Mouse (Mus musculus): Measurements from ENCODE around the gene Ddx46.
"Not testable (repeated sequence)": the region's sequence is repeated elsewhere in the genome, so short reads cannot be mapped to it uniquely, and the experiment has no call there.

Ddx46 gene

GRCm38 (mm10) chr13:55634639-55635127 is at the start of gene Ddx46:
Gene Ddx46 (plus strand): TSS chr13:55635027.
- in situ Hi-C loops (cut with MboI; ENCODE audit: unreplicated experiment in 2 of 2) = loop anchor here in 1 of 2 experiments (5.0 to 25.0 kb wide), 2 partner anchors 32 to 222 kb away; partner anchors contain the start of gene Pfn3

DNA sequence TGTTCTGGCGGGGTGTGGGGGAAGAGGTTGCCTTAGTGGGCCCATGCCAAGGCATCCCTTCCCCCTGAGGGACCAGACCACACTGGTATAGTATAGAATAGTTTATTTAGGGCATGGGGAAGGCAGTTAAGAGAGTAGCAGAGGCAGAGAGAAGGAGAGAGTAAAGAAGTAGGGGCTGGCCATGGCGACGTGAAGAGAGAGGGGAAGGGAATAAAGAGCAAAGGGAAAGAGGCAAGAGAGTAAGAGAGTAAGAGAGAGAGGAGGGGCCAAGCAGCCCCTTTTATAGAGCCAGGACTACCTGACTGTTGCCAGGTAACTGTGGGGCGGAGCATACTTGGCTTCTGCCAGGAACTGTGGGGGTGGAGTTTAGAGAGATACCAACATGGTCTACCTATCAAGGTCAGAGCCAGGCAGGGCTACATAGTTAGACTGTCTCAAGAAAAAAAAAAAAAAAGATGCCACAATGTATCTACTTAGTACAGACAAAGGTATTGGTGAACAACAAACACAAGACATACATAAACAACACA is 42.8 kb upstream of the Ddx46 start:
- in situ Hi-C loops (cut with MboI; ENCODE audit: unreplicated experiment in 2 of 2) = no loop called here

DNA sequence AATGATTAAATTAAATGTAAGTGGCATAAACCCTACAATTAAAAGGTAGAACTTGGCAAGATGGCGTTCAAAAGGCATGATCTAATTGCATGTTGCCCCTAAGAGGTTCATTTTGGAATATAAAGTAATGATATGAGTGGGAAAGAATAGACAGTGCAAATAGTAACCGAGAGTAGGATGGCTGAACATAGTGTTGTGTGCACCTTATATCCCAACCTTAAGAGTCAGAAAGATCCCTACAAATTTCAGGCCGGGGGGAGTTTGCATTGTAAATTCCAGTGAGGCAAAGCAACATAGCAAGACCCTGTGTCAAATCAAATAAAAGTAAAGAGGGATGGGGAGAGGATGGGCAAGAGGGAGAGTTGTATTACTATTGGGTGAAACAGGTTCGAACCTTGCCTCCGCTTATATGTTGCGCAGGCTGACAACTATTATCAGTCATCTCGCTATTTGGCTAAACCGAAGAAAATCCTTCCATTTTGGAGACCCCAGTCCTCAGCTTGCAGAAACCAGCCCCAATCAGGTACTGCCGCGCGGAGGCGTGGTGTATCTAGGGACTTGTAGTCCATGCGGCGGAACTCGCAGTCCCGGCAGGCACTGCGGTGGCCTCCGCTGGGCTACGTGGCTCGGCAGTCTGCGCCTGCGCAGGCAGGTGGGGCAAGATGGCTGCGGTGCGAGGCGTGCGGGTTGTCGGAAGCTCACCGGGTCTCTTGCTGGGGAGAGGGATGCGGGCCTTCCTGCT is 42.1 kb upstream of the Ddx46 start:
- in situ Hi-C loops (cut with MboI; ENCODE audit: unreplicated experiment in 2 of 2) = no loop called here

DNA sequence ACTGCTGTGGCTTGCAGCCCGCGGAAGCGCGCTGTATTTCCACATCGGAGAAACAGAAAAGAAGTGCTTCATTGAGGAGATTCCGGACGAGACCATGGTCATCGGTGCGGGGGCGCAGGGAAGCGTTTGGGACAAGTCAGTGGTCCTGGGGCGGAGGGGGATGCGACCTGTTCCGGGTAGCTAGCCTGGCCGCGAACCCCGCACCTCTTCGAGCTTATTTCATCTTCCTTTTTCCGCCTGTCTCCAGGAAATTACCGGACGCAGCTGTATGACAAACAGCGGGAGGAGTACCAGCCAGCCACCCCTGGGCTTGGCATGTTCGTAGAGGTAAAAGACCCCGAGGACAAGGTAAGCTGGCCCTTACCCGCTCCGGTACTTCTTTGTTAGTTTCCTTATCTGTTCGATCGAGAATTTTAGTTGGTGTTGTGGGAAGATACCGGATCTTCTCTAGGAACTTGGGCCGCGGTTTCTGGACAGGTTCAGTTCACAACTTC is 41.5 kb upstream of the Ddx46 start:
- in situ Hi-C loops (cut with MboI; ENCODE audit: unreplicated experiment in 2 of 2) = no loop called here

DNA sequence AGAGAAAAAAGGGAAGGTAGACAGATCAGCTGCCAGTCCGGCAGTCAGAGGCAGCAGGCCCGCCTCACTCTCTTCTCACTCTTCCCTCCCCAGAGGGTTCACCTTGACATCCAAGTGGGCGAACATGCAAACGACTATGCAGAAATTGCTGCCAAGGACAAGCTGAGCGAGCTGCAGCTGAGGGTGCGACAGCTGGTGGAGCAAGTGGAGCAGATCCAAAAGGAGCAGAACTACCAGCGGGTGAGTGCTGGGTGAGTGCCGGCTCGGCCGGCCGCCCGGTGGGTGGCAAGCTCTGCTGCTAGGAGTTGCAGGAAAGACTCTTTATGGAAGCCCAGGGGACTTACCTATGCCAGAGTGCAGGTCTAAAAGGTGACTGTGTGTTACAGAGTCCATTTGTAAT is 39.5 kb upstream of the Ddx46 start:
- in situ Hi-C loops (cut with MboI; ENCODE audit: unreplicated experiment in 2 of 2) = no loop called here

- in situ Hi-C loops (cut with MboI; ENCODE audit: unreplicated experiment in 2 of 2) = no loop called here
Measured at GRCm38 (mm10) chr13:55596802-55597201, 38.0 kb upstream of the Ddx46 start.

DNA sequence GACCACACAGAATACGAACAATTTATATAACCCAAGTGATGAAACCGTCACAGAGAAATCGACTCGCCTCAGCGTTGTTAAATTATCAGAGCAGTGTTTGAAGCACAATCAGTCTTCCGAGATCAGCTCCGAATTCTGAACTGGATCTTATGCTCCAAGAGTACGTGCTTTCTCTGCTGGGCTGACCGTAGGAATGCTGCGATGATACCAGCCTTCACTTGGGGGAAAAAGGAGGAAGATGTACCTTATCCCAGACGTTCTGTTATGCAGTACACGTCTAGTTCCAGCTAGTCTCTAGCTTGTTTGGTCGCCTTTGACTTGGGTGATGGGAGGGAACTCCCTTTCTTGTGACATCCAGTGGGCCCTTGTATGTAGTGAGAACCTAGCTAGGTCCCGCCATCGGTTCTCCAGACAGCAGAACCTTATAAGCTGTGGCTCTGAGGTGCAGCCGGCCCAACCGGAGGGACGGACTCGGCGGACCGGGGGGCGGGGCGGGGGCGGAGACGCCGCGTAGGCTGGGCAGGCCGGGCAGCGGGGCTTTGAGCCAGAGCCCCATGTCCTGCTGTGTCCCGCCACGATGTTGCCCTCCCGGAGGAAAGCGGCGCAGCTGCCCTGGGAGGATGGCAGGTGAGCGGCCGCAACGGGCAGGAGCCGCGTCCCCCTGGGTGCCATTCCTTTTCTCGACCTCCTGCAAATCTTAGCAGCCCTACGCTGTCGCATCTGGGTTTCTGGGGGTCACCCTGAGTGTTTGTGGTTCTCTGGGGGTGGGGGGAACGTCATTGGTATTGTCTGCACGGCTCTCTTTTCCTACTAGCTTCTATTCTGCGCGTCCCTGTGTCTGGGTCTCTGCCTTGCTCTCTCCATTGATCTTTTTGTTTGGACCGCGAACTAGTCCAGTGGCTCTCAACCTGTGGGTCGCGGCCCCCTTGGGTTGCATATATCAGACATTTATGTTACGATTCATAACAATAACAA is 35.0 kb upstream of the Ddx46 start, which contains the start of gene B4galt7:
TSS of gene B4galt7 (plus strand) at position 331 of the 975 bp plus-strand sequence.
- in situ Hi-C loops (cut with MboI; ENCODE audit: unreplicated experiment in 2 of 2) = loop anchor here in 1 of 2 experiments (5.0 kb wide), 1 partner anchor 37 kb away; the partner anchor contains the start of gene Ddx46

- in situ Hi-C loops (cut with MboI; ENCODE audit: unreplicated experiment in 2 of 2) = loop anchor here in 1 of 2 experiments (5.0 kb wide), 1 partner anchor 37 kb away; the partner anchor contains the start of gene Ddx46
Measured at GRCm38 (mm10) chr13:55600657-55601056, 34.2 kb upstream of the Ddx46 start.

DNA sequence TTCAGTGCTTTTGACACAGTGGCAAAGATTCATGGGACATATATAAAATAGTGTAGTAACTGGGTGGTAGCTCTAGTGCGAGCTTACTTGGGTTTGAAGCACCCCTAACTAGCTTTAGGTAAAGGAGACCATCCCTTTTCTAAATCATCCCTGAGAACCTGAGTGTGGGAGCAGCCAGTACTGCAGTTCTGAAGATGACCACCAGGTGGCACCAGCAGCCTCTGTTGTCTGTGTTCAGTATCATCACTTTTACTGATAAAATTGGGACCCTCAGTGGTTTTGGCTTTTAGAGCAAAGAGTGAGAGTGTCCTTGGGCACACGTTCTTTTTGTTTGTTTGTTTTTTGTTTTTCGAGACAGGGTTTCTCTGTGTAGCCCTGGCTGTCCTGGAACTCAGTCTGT is 33.2 kb upstream of the Ddx46 start:
- in situ Hi-C loops (cut with MboI; ENCODE audit: unreplicated experiment in 2 of 2) = loop anchor here in 1 of 2 experiments (5.0 kb wide), 1 partner anchor 36 kb away; the partner anchor contains the start of gene Ddx46

GRCm38 (mm10) chr13:55604606-55605005 is 30.2 kb upstream of the Ddx46 start:
- in situ Hi-C loops (cut with MboI; ENCODE audit: unreplicated experiment in 2 of 2) = loop anchor here in 1 of 2 experiments (5.0 kb wide), 1 partner anchor 33 kb away; the partner anchor contains the start of gene Ddx46

DNA sequence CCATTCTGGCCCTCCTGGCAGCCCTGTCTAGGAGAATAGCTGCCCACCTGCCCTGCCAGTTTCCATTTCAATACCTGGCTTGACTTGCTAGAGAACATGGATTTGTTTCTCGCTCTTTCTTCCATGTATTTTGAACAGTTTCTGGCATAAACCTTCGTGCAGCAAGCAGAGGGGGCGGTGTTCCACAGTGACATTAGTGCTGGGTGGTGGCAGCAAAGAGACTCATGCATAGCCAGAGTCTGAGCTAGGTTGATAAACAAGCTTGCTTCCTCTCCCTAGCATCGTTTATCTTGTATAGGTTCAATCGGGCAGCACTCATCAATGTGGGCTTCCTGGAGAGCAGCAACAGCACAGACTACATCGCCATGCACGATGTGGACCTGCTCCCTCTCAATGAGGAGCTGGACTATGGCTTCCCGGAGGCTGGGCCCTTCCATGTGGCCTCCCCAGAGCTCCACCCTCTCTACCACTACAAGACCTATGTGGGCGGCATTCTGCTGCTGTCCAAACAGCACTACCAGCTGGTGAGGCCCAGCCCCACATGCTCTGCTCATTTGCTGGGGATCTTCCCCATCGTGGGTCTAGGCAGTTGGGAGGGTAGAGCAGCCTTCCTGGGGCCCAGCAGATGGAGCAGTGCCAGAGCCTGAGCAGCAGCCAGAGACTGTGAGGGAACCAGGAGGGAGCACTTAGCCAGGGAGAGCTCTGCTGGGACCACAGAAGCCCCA is 27.8 kb upstream of the Ddx46 start:
- in situ Hi-C loops (cut with MboI; ENCODE audit: unreplicated experiment in 2 of 2) = no loop called here

DNA sequence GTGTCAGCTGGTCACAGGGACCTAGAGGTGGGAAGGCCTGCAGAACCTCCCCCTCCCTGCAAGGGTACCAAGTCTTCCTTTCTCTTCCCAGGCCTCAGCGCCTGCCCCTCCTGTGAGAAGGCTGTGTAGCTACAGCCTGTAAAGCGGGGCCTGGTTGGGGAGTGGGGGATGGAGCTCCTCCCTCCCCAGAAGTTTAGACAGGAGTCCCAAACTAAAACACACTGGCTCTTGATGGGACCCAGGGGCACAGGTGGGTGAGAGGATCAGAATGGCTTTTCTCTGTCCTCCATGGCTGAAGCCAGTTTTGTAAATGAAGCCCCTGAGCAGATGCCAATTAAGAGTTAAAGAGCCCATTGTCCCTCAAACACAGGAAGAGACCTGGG is 27.2 kb upstream of the Ddx46 start:
- in situ Hi-C loops (cut with MboI; ENCODE audit: unreplicated experiment in 2 of 2) = no loop called here

DNA sequence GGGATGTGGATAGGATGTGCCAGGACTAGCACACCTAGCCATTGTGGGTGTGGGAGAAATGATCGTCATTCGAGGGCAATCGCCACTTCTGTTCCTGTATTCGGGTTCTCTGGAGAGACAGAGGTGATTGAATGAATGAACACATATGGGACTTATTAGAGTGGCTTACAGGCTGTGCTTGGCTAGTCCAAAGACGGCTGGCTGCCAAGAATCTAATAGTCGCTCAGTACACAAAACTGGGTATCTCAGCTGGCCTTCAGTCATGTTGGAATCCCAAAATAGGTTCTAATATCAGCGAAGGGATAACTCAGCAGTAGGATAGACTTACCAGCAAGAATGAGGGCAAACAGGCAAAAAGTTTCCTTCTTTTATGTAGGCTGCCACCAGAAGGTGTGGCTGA is 22.8 kb upstream of the Ddx46 start:
- in situ Hi-C loops (cut with MboI; ENCODE audit: unreplicated experiment in 2 of 2) = no loop called here

DNA sequence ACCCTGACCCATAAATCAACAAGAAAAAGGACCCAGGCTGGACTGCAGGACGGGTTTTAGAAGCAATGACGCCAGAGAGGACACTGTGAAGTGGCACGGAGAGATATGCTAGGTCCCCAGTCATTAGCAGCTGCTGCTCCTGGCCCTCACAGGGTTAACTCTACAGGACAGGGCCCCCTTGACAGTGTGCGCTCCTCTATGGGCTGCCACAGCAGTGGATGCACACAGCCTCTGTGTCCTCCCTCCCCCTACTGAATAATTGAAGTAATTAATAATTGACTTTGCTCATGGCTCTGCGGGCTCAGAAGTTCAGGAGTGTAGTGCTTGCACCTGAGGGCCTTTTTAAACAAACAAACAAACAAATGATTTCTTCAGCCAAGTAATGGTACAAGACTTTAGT is 21.4 kb upstream of the Ddx46 start:
- in situ Hi-C loops (cut with MboI; ENCODE audit: unreplicated experiment in 2 of 2) = no loop called here

- in situ Hi-C loops (cut with MboI; ENCODE audit: unreplicated experiment in 2 of 2) = no loop called here
Measured at GRCm38 (mm10) chr13:55619328-55619727, 15.5 kb upstream of the Ddx46 start.

DNA sequence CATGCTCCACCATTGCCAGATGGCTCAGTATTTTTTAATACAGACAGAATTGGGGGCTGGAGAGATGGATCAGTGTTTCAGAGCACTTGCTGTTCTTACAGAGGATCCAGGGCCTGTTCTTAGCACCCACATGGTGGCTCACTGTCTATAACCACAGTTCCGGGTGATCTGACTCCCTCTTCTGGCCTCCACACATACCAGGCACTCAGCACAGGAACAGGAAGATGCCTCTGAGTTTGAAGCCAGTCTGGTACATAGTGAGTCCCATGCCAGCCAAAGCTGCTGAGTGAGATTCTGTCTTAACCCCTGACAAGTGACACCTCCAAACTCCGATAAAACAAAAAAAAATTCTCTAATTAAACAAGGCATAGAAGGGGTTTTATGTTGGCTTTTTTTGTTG is 14.6 kb upstream of the Ddx46 start:
- in situ Hi-C loops (cut with MboI; ENCODE audit: unreplicated experiment in 2 of 2) = no loop called here

- in situ Hi-C loops (cut with MboI; ENCODE audit: unreplicated experiment in 2 of 2) = not testable (repeated sequence)
Measured at GRCm38 (mm10) chr13:55622156-55622648, 12.6 kb upstream of the Ddx46 start.

DNA sequence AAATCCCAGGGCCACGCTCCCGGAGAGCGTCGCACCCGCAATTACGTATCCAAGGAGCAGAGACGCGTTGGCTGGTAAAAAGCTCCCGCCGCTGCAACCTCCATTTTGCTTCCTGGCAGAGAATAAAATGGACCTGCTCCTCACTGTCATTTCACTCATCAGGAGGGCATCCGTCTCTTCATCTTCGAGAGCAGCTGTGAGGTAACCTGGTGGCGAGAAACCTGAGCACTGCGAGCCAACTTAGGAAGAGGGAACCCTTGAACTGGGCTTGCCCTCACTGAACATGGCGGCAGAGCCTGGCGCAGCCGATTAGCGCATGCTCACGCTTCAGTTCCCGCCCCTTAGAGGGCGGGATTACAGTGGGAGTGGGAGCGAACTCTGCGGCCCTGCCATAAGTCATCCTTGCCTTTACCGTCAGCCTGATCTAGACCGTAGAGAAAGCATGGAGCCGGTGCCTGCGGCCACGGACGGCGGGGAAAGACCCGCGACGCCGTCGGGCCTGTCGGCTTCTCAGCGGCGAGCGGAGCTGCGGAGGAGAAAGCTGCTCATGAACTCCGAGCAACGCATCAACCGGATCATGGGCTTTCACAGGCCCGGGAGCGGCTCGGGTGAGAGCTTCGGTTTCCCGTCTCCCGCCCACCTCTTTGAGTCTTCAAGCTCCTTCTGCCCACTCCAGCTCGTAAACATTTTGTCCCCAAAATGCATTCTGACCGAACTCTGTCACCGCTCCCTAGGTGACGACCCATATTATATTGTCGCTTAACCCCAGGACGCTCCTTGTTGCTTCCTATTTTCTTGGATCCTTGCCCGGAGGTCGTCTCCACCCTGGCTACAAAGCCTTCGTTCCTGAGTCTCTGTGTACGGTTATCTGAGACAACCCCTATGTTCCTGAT is 11.9 kb upstream of the Ddx46 start, which contains the start of gene Caml:
TSS of gene Caml (plus strand) at position 357 of the 893 bp plus-strand sequence.
- in situ Hi-C loops (cut with MboI; ENCODE audit: unreplicated experiment in 2 of 2) = no loop called here

All from v-Abl transformed pro-B cells (cell line).